Mouse (Mus musculus) hindbrain, postnatal 0 days (tissue): Measurements from ENCODE around the gene Mknk1. TPM values are rescaled to one million over a fixed set of nuclear protein-coding genes. Genes with fewer than 3 reads are reported as not detected.
A peak's percentile ranks its signal among the peaks of the same experiment; 100 is the strongest.

Source experiments
- ATAC-seq: fragments of 200-750 bp; cut with Nextera tagmentation; 2 replicates; pipeline ENCODE4 v1.8.0; 2017; ENCODE audit warnings: mild to moderate bottlenecking, moderate TSS enrichment, moderate library complexity
- DNase-seq: peaks from one replicate; pipeline ENCODE4 v3.0.0-alpha.2; 2015; ENCODE audit warnings: low spot score
- H3K27ac ChIP-seq: fragments of 300-500 bp; sonication (generic); 2 replicates; pipeline ENCODE4 v1.5.1; 2014; ENCODE audit warnings: mild to moderate bottlenecking
- H3K27me3 ChIP-seq: fragments of 300-500 bp; sonication (generic); 2 replicates; pipeline ENCODE4 v1.6.1; 2014; ENCODE audit warnings: low read length, mixed read lengths; ENCODE audit not compliant: insufficient read depth
- H3K36me3 ChIP-seq: fragments of 300-500 bp; sonication (generic); 2 replicates; pipeline ENCODE4 v1.6.1; 2014; ENCODE audit warnings: low read length, mixed read lengths; ENCODE audit not compliant: insufficient read depth
- H3K4me1 ChIP-seq: fragments of 300-500 bp; sonication (generic); 2 replicates; pipeline ENCODE4 v1.6.1; 2014; ENCODE audit warnings: antibody characterized with exemption, low read length, mixed read lengths; ENCODE audit not compliant: insufficient read depth
- H3K4me2 ChIP-seq: fragments of 300-500 bp; sonication (generic); 2 replicates; pipeline ENCODE4 v1.6.1; 2014; ENCODE audit warnings: low read depth, mild to moderate bottlenecking, low read length, moderate library complexity, mixed read lengths
- H3K4me3 ChIP-seq: fragments of 300-500 bp; sonication (generic); 2 replicates; pipeline ENCODE4 v1.5.1; 2014; ENCODE audit warnings: low read length
- H3K9ac ChIP-seq: fragments of 300-500 bp; sonication (generic); replicated peaks from 2 replicates; pipeline ENCODE4 v1.6.1; 2014; ENCODE audit warnings: mild to moderate bottlenecking, low read length, moderate library complexity, mixed read lengths
- H3K9me3 ChIP-seq: fragments of 300-500 bp; sonication (generic); 2 replicates; pipeline ENCODE4 v1.6.1; 2016; ENCODE audit warnings: low read length, mixed read lengths
- CTCF ChIP-seq: IDR thresholded peaks from 2 replicates; pipeline ENCODE4 v1.5.1; 2016; ENCODE audit warnings: antibody characterized with exemption, control low read depth, low read depth
- WGBS: fragments of 180-500 bp; shearing (Covaris S2); extraction: QIAGEN DNeasy Blood & Tissue Kit; methylation state at CpG from one replicate; pipeline ENCODE4 v1.1.7; 2014; 5-methylcytosine and 5-hydroxymethylcytosine counted together
- polyA plus RNA-seq: library from polyadenylated mRNA; unstranded; fragments of >200 nt; fragmentation: Nextera tagmentation; extraction: Ambion mirVana; gene quantifications from 2 replicates; pipeline ENCODE4 v1.2.1, GENCODE M21; 2015
- total RNA-seq: library from RNA; depleted of rRNA; stranded (reverse); fragments of >200 nt; gene quantifications from 2 replicates; pipeline ENCODE4 v1.2.3, GENCODE M21; 2014

Gene Mknk1
- total and polyA plus RNA-seq, 2 experiments from 2014 or later, result 18.4 to 24.5 TPM

- Histone ChIP-seq H3K27ac (no peak overlapping the region), H3K4me2 (no peak overlapping the region), H3K4me3 (no peak overlapping the region), H3K4me1 (no peaks in the 10 kb centered on the region), H3K36me3 (0 out of 2 replicates have a peak, but pooled peaks cover 5% of the 10 kb centered on the region), H3K27me3 (no peaks in the 10 kb centered on the region), H3K9me3 (no peaks in the 10 kb centered on the region), H3K9ac (no peak overlapping the region)
- 67% methylated on average over 7 of the region's 7 CpGs for WGBS
- no peak for ATAC-seq
- no peak for TF ChIP-seq CTCF
- no peak for DNase-seq
Measured at GRCm38 (mm10) chr4:115863352-115863751, 24.4 kb downstream of the Mknk1 start.

GRCm38 (mm10) chr4:115863880-115864279 is 24.9 kb downstream of the Mknk1 start:
- no peak for ATAC-seq
- no peak for TF ChIP-seq CTCF
- DNase-seq, result no peak

GRCm38 (mm10) chr4:115869512-115870210 is 30.7 kb downstream of the Mknk1 start:
- no peak for TF ChIP-seq CTCF
- H3K4me1 ChIP-seq, result peaks cover 4% of the 10 kb centered on the region; the same call in 1 of the 2 replicates
- H3K4me3 ChIP-seq, result no peak overlapping the region
- WGBS, result 29% methylated on average over 16 of the region's 16 CpGs
- no peak overlapping the region for H3K9ac ChIP-seq
- no peak for DNase-seq
- H3K4me2 ChIP-seq, result no peak overlapping the region
- H3K27me3 ChIP-seq, result no peaks in the 10 kb centered on the region
- no peaks in the 10 kb centered on the region for H3K9me3 ChIP-seq
- H3K36me3 ChIP-seq, result 0 out of 2 replicates have a peak, but pooled peaks cover 6% of the 10 kb centered on the region
- peak; percentile 31; the same call in 1 of the 2 replicates for ATAC-seq
- no peak overlapping the region for H3K27ac ChIP-seq

More at GRCm38 (mm10) chr4:115863880-115864279, 24.9 kb downstream of the Mknk1 start:
- no peak overlapping the region for H3K9ac ChIP-seq
- H3K4me3 ChIP-seq, result no peak overlapping the region
- H3K36me3 ChIP-seq, result 0 out of 2 replicates have a peak, but pooled peaks cover 5% of the 10 kb centered on the region
- H3K9me3 ChIP-seq, result no peaks in the 10 kb centered on the region
- H3K27ac ChIP-seq, result no peak overlapping the region
- 52% methylated on average over 10 of the region's 10 CpGs for WGBS
- no peaks in the 10 kb centered on the region for H3K27me3 ChIP-seq
- no peak overlapping the region for H3K4me2 ChIP-seq
- H3K4me1 ChIP-seq, result no peaks in the 10 kb centered on the region

GRCm38 (mm10) chr4:115873231-115873630 is 34.2 kb downstream of the Mknk1 start:
- WGBS, result 71% methylated on average over 3 of the region's 3 CpGs
- ATAC-seq, result no peak
- no peak for TF ChIP-seq CTCF

GRCm38 (mm10) chr4:115878216-115878678 is 39.2 kb downstream of the Mknk1 start:
- H3K4me1 ChIP-seq, result peaks cover 18% of the 10 kb centered on the region
- no peaks in the 10 kb centered on the region for H3K9me3 ChIP-seq
- H3K4me2 ChIP-seq, result 0 out of 2 replicates have a peak overlapping the region, but pooled peaks have one; percentile 13
- H3K4me3 ChIP-seq, result no peak overlapping the region
- no peaks in the 10 kb centered on the region for H3K27me3 ChIP-seq
- WGBS, result 5% methylated on average over 11 of the region's 11 CpGs
- peak; percentile 18; the same call in 1 of the 2 replicates for ATAC-seq
- H3K9ac ChIP-seq, result no peak overlapping the region; the same call in 1 of the 2 replicates
- DNase-seq, result peak; percentile 20
- peak overlapping the region; percentile 8; the same call in 1 of the 2 replicates for H3K27ac ChIP-seq
- TF ChIP-seq CTCF, result no peak
- no peaks in the 10 kb centered on the region for H3K36me3 ChIP-seq

More at GRCm38 (mm10) chr4:115873231-115873630, 34.2 kb downstream of the Mknk1 start:
- Histone ChIP-seq H3K27me3 (no peaks in the 10 kb centered on the region), H3K9ac (no peak overlapping the region), H3K9me3 (no peaks in the 10 kb centered on the region), H3K27ac (no peak overlapping the region), H3K4me3 (no peak overlapping the region), H3K36me3 (0 out of 2 replicates have a peak, but pooled peaks cover 6% of the 10 kb centered on the region), H3K4me1 (peaks cover 5% of the 10 kb centered on the region; the same call in 1 of the 2 replicates), H3K4me2 (no peak overlapping the region)
- no peak for DNase-seq

- Histone ChIP-seq H3K36me3 (no peaks in the 10 kb centered on the region), H3K9me3 (no peaks in the 10 kb centered on the region), H3K27me3 (no peaks in the 10 kb centered on the region), H3K27ac (no peak overlapping the region), H3K4me1 (peaks cover 18% of the 10 kb centered on the region), H3K4me2 (no peak overlapping the region), H3K4me3 (no peak overlapping the region), H3K9ac (no peak overlapping the region)
- DNase-seq (no peak), ATAC-seq (no peak)
- WGBS, result 39% methylated on average over 9 of the region's 9 CpGs
- TF ChIP-seq CTCF, result no peak
Measured at GRCm38 (mm10) chr4:115878828-115879227, 39.8 kb downstream of the Mknk1 start.

- Histone ChIP-seq H3K4me2 (no peak overlapping the region), H3K4me1 (peaks cover 23% of the 10 kb centered on the region), H3K4me3 (no peak overlapping the region), H3K9me3 (no peaks in the 10 kb centered on the region), H3K27me3 (no peaks in the 10 kb centered on the region), H3K36me3 (no peaks in the 10 kb centered on the region), H3K27ac (no peak overlapping the region; the same call in 1 of the 2 replicates), H3K9ac (no peak overlapping the region)
- DNase-seq (peak; percentile 86), ATAC-seq (peak; percentile 48)
- TF ChIP-seq CTCF, result no peak
- 0% methylated on average over 1 of the region's 1 CpGs for WGBS
Measured at GRCm38 (mm10) chr4:115881183-115881582, 42.2 kb downstream of the Mknk1 start.
